ENCODE assay signal across 10 mouse cellular contexts in genomic region chr15:83678089-83678488, GRCm38 (mm10). TPM values are rescaled to one million over a fixed set of nuclear protein-coding genes. Genes with fewer than 3 reads are reported as not detected.
A peak's percentile ranks its signal among the peaks of the same experiment; 100 is the strongest.
DNase-seq lines count a peak whose midpoint lies in the region; ATAC-seq and TF ChIP-seq lines count a peak whose summit lies in the region.
"Had no signal": no experiment of that assay in that cellular context is flagged by ENCODE, and none has a peak within 500 bp of the region (broad histone marks: within the 10 kb centered on the region; RNA-seq: fewer than 3 reads in every experiment).

No protein-coding gene starts in this region.

- H3K4me2 ChIP-seq in kidney, postnatal 0 days (ENCODE audit: low read length), result no peak overlapping the region
- 0 out of 2 replicates have a peak overlapping the region, but pooled peaks have one; percentile 16 for H3K4me2 ChIP-seq in hindbrain, embryonic 15.5 days
- H3K4me2 ChIP-seq: liver, embryonic 13.5 days had no signal

- no peak for TF ChIP-seq CTCF in kidney, postnatal 0 days (IDR thresholded peaks at IDR 0.05; ENCODE audit: low read depth)

- H3K4me1 ChIP-seq in kidney, postnatal 0 days (replicated peaks; ENCODE audit: insufficient read depth, low read length), result no peaks in the 10 kb centered on the region
- peaks cover 16% of the 10 kb centered on the region for H3K4me1 ChIP-seq in hindbrain, embryonic 15.5 days (replicated peaks)
- H3K4me1 ChIP-seq: liver, embryonic 13.5 days had no signal

- ATAC-seq in kidney, postnatal 0 days (replicated peaks; ENCODE audit: low FRiP score, low read depth), result 0 out of 2 replicates have a peak, but pooled peaks have one; percentile 17
- no peak for ATAC-seq in hindbrain, embryonic 15.5 days (ENCODE audit: low FRiP score, low read depth)

- intact Hi-C loops in heart, postnatal 10 days (cut with DNase I), result no loop called here
- intact Hi-C loops in heart, postnatal 25 days (cut with DNase I), result no loop called here

- H3K27ac ChIP-seq in kidney, postnatal 0 days, result no peak overlapping the region
- no peak overlapping the region for H3K27ac ChIP-seq in hindbrain, embryonic 15.5 days (replicated peaks)
- H3K27ac ChIP-seq: liver, embryonic 13.5 days had no signal

- no peak overlapping the region for H3K4me3 ChIP-seq in kidney, postnatal 0 days (replicated peaks; ENCODE audit: low read depth, low read length)
- no peak overlapping the region for H3K4me3 ChIP-seq in hindbrain, embryonic 15.5 days
- H3K4me3 ChIP-seq: liver, embryonic 13.5 days had no signal

- no peaks in the 10 kb centered on the region for H3K27me3 ChIP-seq in kidney, postnatal 0 days (ENCODE audit: insufficient read depth, low read length)
- H3K27me3 ChIP-seq in hindbrain, embryonic 15.5 days, result 0 out of 2 replicates have a peak, but pooled peaks cover 2% of the 10 kb centered on the region

- DNase-seq in kidney, postnatal 0 days (ENCODE audit: low spot score), result peak; percentile 35
- no peak for DNase-seq in kidney, adult 8-10 months
- peak; percentile 57 for DNase-seq in embryo, embryonic 9.5 days (ENCODE audit: extremely low spot score)
- peak; percentile 51 for DNase-seq in neural tube, embryonic 10.5 days (ENCODE audit: extremely low spot score, low spot score)
- no peak for DNase-seq in layer of hippocampus, adult 8-10 months (ENCODE audit: low spot score in 2 of 2)
- no peak for DNase-seq in heart, postnatal 10 days
- no peak for DNase-seq in heart, postnatal 25 days (ENCODE audit: low spot score)
- DNase-seq: liver, embryonic 13.5 days had no signal

- H3K36me3 ChIP-seq in kidney, postnatal 0 days (ENCODE audit: insufficient read depth, low read length), result no peaks in the 10 kb centered on the region
- no peaks in the 10 kb centered on the region for H3K36me3 ChIP-seq in hindbrain, embryonic 15.5 days
- H3K36me3 ChIP-seq: liver, embryonic 13.5 days had no signal

- WGBS in kidney, postnatal 0 days, result 18% methylated on average over 7 of the region's 7 CpGs
- WGBS in hindbrain, embryonic 15.5 days, result 7% methylated on average over 7 of the region's 7 CpGs

- no peak overlapping the region for H3K9ac ChIP-seq in kidney, postnatal 0 days (ENCODE audit: low read depth, low read length)
- no peak overlapping the region for H3K9ac ChIP-seq in hindbrain, embryonic 15.5 days
- H3K9ac ChIP-seq: liver, embryonic 13.5 days had no signal

- H3K9me3 ChIP-seq in kidney, postnatal 0 days (replicated peaks; ENCODE audit: low read length), result no peaks in the 10 kb centered on the region
- no peaks in the 10 kb centered on the region for H3K9me3 ChIP-seq in hindbrain, embryonic 15.5 days
- H3K9me3 ChIP-seq: liver, embryonic 13.5 days had no signal

RNA-seq across cellular contexts. Expression of gene Scube1, which starts 46.7 kb away (rescaled TPM):
- 3.0 and 3.3 TPM in 2 replicates for polyA plus RNA-seq in kidney, postnatal 0 days (2015; fragmentation: Nextera tagmentation; extraction: Ambion mirVana)
- 8.4 and 9.7 TPM in 2 replicates for polyA plus RNA-seq in hindbrain, embryonic 15.5 days (2015; fragmentation: Nextera tagmentation; extraction: Ambion mirVana)
- 10 to 100 TPM; 17.6 to 18.5 (median 18.2) TPM for total RNA-seq in layer of hippocampus, adult 8-10 months (2022)
- 1 to 10 TPM; 4.3 to 5.6 TPM for total RNA-seq in heart, postnatal 10 days (2021)
- total RNA-seq in heart, postnatal 25 days (2021), result 1 to 10 TPM; 1.1 to 1.2 TPM
- total RNA-seq: CH12.LX had no signal

Comparison
In these comparisons a context has a peak if more than half of its experiments do, and no peak if none do; other contexts are left out.
1. DNase-seq: peak in kidney, postnatal 0 days (single experiment), embryo, embryonic 9.5 days (single experiment) and neural tube, embryonic 10.5 days (single experiment); none in kidney, adult 8-10 months (0 of 2), layer of hippocampus, adult 8-10 months (0 of 2), heart, postnatal 10 days (0 of 2) and heart, postnatal 25 days (single experiment).